Mouse (Mus musculus) liver, postnatal 0 days (tissue): ENCODE results near the gene Agbl5.

Source experiments
- CTCF ChIP-seq: sonication (generic); IDR thresholded peaks from 2 replicates; pipeline ENCODE4 v1.5.1; 2016; ENCODE audit warnings: antibody characterized with exemption, low read depth
- EP300 ChIP-seq: IDR thresholded peaks from 2 replicates; pipeline ENCODE4 v1.6.1; 2016; ENCODE audit warnings: antibody characterized with exemption, low read depth, mild to moderate bottlenecking

- TF ChIP-seq EP300 (no peak), CTCF (no peak)
These were observed 19.5 kb upstream of the Agbl5 start for GRCm38 (mm10) chr5:30868981-30869380.
